Mouse (Mus musculus) B cell, adult (primary cell): ENCODE results near the gene Rufy2. TPM values are rescaled to one million over a fixed set of nuclear protein-coding genes. Genes with fewer than 3 reads are reported as not detected.

Source experiments
- total RNA-seq: library from RNA; stranded (reverse); gene quantifications from 4 replicates; pipeline ENCODE4 v1.2.4, GENCODE M21; 2023; ENCODE audit not compliant: inconsistent age

The Rufy2 gene
- total RNA-seq = 27.5 to 41.1 TPM (median 34.5 TPM) in 4 replicates

GRCm38 (mm10) chr10:62980039-62980954 is at the start of gene Rufy2:
Rufy2 (plus strand) TSS chr10:62980223.

GRCm38 (mm10) chr10:62946738-62947471 is 33.1 kb upstream of the Rufy2 start, which contains the start of gene Dna2:
Dna2 (plus strand) TSS chr10:62947026.

GRCm38 (mm10) chr10:63023749-63024579 is 43.9 kb downstream of the Rufy2 start, which contains the start of the genes Hnrnph3 and Pbld2:
Hnrnph3 (minus strand) TSS chr10:63024217.
Pbld2 (plus strand) TSS chr10:63024315.

GRCm38 (mm10) chr10:63059862-63060261 is 79.8 kb downstream of the Rufy2 start, which contains the start of gene Pbld1:
Pbld1 (plus strand) TSS chr10:63060162.

Other genes with a start within 250 kb of the Rufy2 start
- 106 to 154 TPM (median 150 TPM) in 4 replicates for gene Ccar1, start 187.9 kb upstream of the Rufy2 start, total RNA-seq
- 6.1 to 8.7 TPM (median 7.1 TPM) in 4 replicates for gene Tet1, start 71.2 kb upstream of the Rufy2 start, total RNA-seq
- gene Slc25a16, start 59.6 kb upstream of the Rufy2 start, total RNA-seq = 12.0 to 17.3 TPM (median 14.8 TPM) in 4 replicates
- gene Dna2, start 33.2 kb upstream of the Rufy2 start, total RNA-seq = 1.8 to 4.3 TPM (median 2.3 TPM) in 4 replicates
- 93.8 to 104 TPM (median 103 TPM) in 4 replicates for gene Hnrnph3, start 44.0 kb downstream of the Rufy2 start, total RNA-seq
- gene Pbld2, start 44.1 kb downstream of the Rufy2 start, total RNA-seq = 0.75 to 3.3 TPM (median 1.3 TPM) in 4 replicates
- gene Pbld1, start 79.9 kb downstream of the Rufy2 start, total RNA-seq = 0.22 to 0.55 TPM in 2 of 4 replicates, not detected in the others
- gene Atoh7, start 119.4 kb downstream of the Rufy2 start, total RNA-seq = not detected in 4 replicates
- not detected in 4 replicates for gene Mypn, start 223.7 kb downstream of the Rufy2 start, total RNA-seq